Mouse (Mus musculus): ENCODE measurements around the gene Chrdl2.

DNA sequence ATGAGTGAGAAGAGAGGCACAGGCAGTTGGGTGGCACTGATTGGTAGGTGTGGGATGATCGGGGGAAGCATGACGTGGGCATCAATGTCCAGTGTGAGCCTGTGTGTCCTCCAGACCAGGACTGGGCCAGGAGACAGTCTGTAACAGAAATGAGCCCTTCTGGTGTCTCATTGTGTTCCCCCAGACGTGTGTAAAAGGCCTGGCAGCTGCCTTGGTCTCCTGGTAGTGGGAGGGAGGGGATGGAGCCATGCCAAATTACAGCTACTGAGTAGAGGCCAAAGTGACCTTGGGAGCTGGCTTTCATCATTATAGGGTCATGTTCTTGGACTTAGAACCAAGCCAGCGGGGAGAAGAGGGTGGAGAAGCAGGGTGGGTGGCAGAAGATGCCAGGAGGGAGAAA, 45.9 kb downstream of the Chrdl2 start:
- no peak for TF ChIP-seq GATA1 (IDR thresholded peaks at IDR 0.05; ENCODE audit: borderline replicate concordance, low read length)
- TF ChIP-seq CTCF (IDR thresholded peaks at IDR 0.05; ENCODE audit: low read depth, low read length) = no peak
- no peak for TF ChIP-seq TAL1 (conservative IDR thresholded peaks at IDR 0.05; ENCODE audit: low read depth, low read length)
- no peak for TF ChIP-seq POLR2AphosphoS5 (IDR thresholded peaks at IDR 0.05; ENCODE audit: insufficient replicate concordance, low read depth, low read length)
